Mouse (Mus musculus) embryonic facial prominence, embryonic 10.5 days (tissue): Measurements from ENCODE around the gene Cdh4. TPM values are rescaled to one million over a fixed set of nuclear protein-coding genes. Genes with fewer than 3 reads are reported as not detected.

Experiments used
- DNase-seq: peaks from one replicate; pipeline ENCODE4 v3.0.0-alpha.2; 2017; ENCODE audit warnings: low spot score
- H3K27ac ChIP-seq: fragments of 300-500 bp; sonication (generic); replicated peaks from 2 replicates; pipeline ENCODE4 v1.5.1; 2016; ENCODE audit warnings: mild to moderate bottlenecking
- H3K27me3 ChIP-seq: fragments of 300-500 bp; sonication (generic); replicated peaks from 2 replicates; pipeline ENCODE4 v1.6.1; 2016; ENCODE audit warnings: low read depth, mild to moderate bottlenecking; ENCODE audit not compliant: poor library complexity, severe bottlenecking
- H3K36me3 ChIP-seq: fragments of 300-500 bp; sonication (generic); replicated peaks from 2 replicates; pipeline ENCODE4 v1.6.1; 2016; ENCODE audit warnings: mild to moderate bottlenecking, moderate library complexity
- H3K4me1 ChIP-seq: fragments of 300-500 bp; sonication (generic); 2 replicates; pipeline ENCODE4 v1.6.1; 2016
- H3K4me3 ChIP-seq: fragments of 300-500 bp; sonication (generic); 2 replicates; pipeline ENCODE4 v1.5.1; 2016; ENCODE audit warnings: mild to moderate bottlenecking, moderate library complexity
- H3K9me3 ChIP-seq: fragments of 300-500 bp; sonication (generic); 2 replicates; pipeline ENCODE4 v1.6.1; 2016; ENCODE audit warnings: mild to moderate bottlenecking
- WGBS: fragments of 180-500 bp; shearing (Covaris S2); methylation state at CpG from one replicate; pipeline ENCODE4 v1.1.7; 2016; 5-methylcytosine and 5-hydroxymethylcytosine counted together
- polyA plus RNA-seq: library from polyadenylated mRNA; unstranded; fragments of >200 nt; fragmentation: Nextera tagmentation; extraction: Ambion mirVana; gene quantifications from 2 replicates; pipeline ENCODE4 v1.2.1, GENCODE M21; 2016

The Cdh4 gene
- polyA plus RNA-seq, 1 experiment from 2014 or later = 2.9 TPM

DNA sequence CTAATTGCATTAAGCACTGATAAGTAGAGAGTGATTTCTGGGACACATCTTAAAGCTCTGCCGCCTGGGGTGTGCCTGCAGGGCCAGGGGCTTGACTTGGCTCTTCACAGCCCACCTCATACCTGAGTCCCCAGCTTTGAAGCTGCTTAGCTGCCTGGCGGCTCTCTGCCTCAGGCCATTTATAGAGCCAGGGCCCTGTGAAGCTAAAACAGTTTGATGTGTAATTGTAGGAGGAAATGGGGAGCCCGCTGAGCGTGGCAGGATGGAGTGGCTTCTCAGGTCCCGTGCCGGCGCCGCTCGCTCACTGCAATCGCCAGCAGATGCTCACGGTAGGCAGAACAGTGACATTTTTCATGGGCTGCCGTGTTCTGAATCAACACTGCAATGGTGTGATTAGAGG, 123.4 kb downstream of the Cdh4 start:
- DNase-seq = peak; percentile 20
- Histone ChIP-seq H3K36me3 (no peaks in the 10 kb centered on the region), H3K9me3 (no peaks in the 10 kb centered on the region), H3K4me3 (no peak overlapping the region), H3K27me3 (peaks cover 8% of the 10 kb centered on the region; the same call in 1 of the 2 replicates), H3K27ac (no peak overlapping the region), H3K4me1 (peaks cover 22% of the 10 kb centered on the region)
- WGBS = 22% methylated on average over 12 of the region's 12 CpGs

DNA sequence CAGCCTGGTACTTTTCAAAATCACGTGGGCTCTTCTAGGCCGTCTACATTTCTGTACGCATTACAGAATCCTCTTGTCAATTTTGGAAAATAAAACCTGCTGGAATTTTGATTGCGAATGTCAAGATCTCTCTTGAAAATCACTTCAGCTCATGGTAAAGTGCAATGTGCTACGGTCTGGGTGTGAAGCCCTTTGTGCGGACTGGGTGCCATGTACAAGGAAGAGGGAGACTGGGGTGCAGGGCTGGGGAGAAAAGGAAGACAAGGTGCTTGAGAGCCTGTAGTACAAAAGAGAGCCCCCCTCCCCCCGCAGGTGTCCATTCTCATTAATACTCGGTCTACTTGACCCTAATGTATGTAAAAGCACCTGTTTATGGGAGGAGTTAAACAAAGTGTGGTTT, 125.7 kb downstream of the Cdh4 start:
- no peak for DNase-seq
- no peaks in the 10 kb centered on the region for H3K9me3 ChIP-seq
- peaks cover 9% of the 10 kb centered on the region; the same call in 1 of the 2 replicates for H3K27me3 ChIP-seq
- 90% methylated on average over 8 of the region's 8 CpGs for WGBS
- H3K4me1 ChIP-seq = peaks cover 42% of the 10 kb centered on the region
- H3K4me3 ChIP-seq = no peak overlapping the region
- no peak overlapping the region for H3K27ac ChIP-seq
- no peaks in the 10 kb centered on the region for H3K36me3 ChIP-seq

DNA sequence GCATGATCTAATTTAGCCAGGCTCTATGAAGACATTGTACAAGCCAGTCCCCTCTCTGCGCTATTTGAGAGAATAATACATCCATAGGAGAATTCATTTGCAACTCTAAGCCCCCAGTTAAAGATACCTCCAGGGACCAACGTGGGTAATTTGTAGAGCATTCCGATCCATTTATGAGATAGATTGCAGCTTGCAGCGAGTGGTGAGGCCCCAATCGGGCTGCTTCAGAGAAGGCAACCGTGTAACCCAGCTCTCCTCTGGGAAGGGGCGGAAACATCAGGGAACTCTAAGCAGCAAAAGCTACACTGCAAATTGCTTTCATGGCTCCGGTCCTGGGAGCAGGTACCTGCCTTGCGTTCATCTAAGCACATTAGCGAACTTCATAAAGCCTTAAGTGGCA, 126.9 kb downstream of the Cdh4 start:
- H3K4me1 ChIP-seq = peaks cover 46% of the 10 kb centered on the region
- WGBS = 59% methylated on average over 10 of the region's 10 CpGs

DNA sequence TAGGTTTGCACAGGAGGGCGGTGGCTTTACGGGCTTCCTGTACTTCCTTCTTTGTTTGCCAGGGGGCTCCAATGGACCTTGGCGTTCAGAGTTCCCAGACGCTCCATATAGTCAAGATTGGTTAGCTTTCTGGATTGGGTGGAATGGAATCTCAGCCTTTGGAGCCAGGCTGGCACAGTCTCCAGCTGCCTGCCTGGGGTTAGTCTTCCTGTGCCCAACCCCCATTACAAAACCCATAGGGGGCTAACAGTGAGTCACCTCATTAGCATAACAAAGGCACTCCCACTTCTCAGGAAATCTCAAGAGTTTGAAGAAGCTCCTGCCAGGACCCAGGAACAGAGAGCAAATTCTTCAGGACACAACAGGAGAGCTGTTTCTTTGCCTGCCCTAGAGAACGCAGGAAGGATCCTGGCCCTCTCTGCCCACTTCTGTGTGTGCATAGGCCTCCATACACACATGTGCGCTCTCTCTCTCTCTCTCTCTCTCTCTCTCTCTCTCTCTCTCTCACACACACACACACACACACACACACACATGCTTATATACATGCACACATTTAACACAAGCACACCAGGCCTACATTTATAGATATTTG, 129.0 kb downstream of the Cdh4 start:
- no peaks in the 10 kb centered on the region for H3K9me3 ChIP-seq
- no peaks in the 10 kb centered on the region for H3K36me3 ChIP-seq
- peaks cover 9% of the 10 kb centered on the region; the same call in 1 of the 2 replicates for H3K27me3 ChIP-seq
- 22% methylated on average over 6 of the region's 6 CpGs for WGBS
- peaks cover 40% of the 10 kb centered on the region for H3K4me1 ChIP-seq
- DNase-seq = no peak
- H3K4me3 ChIP-seq = no peak overlapping the region
- H3K27ac ChIP-seq = no peak overlapping the region; the same call in 1 of the 2 replicates

More for the DNA sequence above, 126.9 kb downstream of the Cdh4 start:
- Histone ChIP-seq H3K27me3 (peaks cover 9% of the 10 kb centered on the region; the same call in 1 of the 2 replicates), H3K9me3 (no peaks in the 10 kb centered on the region), H3K27ac (no peak overlapping the region), H3K36me3 (no peaks in the 10 kb centered on the region), H3K4me3 (no peak overlapping the region)
- no peak for DNase-seq

DNA sequence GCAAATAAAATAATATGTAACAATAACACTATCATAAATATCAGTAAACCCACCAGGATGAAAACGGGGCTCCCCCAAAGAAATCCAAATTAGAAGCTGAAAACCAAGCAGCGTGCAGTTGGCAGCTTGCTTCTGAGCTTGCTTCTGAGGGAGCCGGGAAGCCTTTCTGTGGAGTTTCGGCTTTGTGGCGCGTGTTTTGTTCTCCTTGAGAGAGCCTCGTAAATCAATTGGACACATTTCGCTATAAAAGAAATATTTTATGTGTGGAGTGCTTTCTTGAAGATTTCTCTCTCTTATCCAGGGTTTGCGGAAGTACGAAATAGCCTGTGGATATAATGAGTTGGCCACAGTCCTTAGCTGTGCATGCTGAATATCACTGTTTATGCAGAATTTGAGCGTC, 131.1 kb downstream of the Cdh4 start:
- WGBS = 87% methylated on average over 11 of the region's 11 CpGs
- Histone ChIP-seq H3K36me3 (no peaks in the 10 kb centered on the region), H3K9me3 (no peaks in the 10 kb centered on the region), H3K4me3 (no peak overlapping the region), H3K27me3 (peaks cover 9% of the 10 kb centered on the region; the same call in 1 of the 2 replicates), H3K27ac (no peak overlapping the region), H3K4me1 (peaks cover 40% of the 10 kb centered on the region)
- no peak for DNase-seq

DNA sequence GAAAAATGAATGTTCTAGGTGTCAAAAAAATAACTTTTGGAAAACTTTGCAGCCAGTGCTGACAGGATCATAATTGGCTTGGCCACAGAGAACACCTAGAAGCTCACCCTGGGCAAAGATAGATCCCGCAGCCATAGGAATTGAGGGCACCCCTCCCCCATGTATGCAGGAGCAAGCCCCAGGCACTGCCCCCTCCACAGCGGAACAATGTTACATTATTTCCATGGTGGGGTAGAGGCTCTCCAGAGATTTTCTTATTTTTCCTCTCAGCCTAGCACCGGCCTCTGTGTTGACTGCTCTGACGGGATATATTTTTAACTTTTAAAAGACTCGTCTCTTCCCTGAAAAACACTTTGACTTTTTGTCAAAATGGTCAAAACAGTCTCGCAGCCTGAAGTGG, 131.6 kb downstream of the Cdh4 start:
- Histone ChIP-seq H3K27ac (no peak overlapping the region), H3K27me3 (peaks cover 9% of the 10 kb centered on the region; the same call in 1 of the 2 replicates), H3K4me1 (peaks cover 40% of the 10 kb centered on the region), H3K4me3 (no peak overlapping the region), H3K9me3 (no peaks in the 10 kb centered on the region), H3K36me3 (no peaks in the 10 kb centered on the region)
- 58% methylated on average over 6 of the region's 6 CpGs for WGBS
- DNase-seq = no peak

DNA sequence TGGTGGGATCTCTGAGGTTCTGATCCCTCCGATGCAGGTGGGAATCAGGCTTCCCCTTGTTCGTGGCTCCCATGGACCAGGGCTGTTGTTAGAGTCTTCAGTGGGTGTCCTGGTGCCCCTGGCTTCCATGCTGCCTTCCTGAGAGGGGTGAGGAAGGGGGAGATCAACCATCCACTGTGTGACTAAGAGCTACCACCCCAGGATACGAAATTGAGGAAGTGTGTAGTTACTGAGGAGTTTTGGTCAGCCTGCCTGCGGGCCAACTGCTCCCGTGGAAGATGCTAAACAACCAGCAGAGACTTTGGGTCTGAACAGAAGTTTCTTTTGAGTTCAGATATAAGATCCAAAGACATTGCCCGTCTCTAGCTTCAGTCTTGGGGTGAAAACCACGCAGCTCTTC, 133.4 kb downstream of the Cdh4 start:
- H3K4me3 ChIP-seq = no peak overlapping the region
- 86% methylated on average over 7 of the region's 7 CpGs for WGBS
- H3K36me3 ChIP-seq = no peaks in the 10 kb centered on the region
- peaks cover 1% of the 10 kb centered on the region; the same call in 1 of the 2 replicates for H3K27me3 ChIP-seq
- no peak for DNase-seq
- no peak overlapping the region for H3K27ac ChIP-seq
- H3K4me1 ChIP-seq = peaks cover 24% of the 10 kb centered on the region
- no peaks in the 10 kb centered on the region for H3K9me3 ChIP-seq

DNA sequence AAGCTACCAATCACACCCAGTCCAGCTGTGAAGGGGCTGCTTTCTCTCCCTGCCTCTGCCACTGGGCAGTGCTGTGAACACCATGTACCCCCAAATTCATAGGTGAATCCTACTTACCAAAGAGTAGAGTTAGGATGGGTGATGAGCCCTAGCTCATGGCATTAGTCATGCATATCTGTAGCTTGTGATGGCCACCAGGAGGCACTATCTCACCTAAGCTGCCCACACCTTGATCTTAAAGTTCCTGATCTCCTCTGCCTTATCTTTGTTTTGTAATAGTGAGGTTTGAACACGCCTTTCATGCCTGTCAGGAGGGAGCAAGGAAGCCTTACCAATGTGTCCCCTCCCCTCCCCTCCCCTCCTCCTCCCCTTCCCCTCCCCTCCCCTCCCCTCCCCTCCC, 134.0 kb downstream of the Cdh4 start:
- Histone ChIP-seq H3K4me3 (no peak overlapping the region), H3K4me1 (peaks cover 17% of the 10 kb centered on the region), H3K36me3 (no peaks in the 10 kb centered on the region), H3K27me3 (no peaks in the 10 kb centered on the region), H3K9me3 (no peaks in the 10 kb centered on the region), H3K27ac (no peak overlapping the region)
- DNase-seq = no peak
- WGBS = 81% methylated on average over 1 of the region's 1 CpGs

DNA sequence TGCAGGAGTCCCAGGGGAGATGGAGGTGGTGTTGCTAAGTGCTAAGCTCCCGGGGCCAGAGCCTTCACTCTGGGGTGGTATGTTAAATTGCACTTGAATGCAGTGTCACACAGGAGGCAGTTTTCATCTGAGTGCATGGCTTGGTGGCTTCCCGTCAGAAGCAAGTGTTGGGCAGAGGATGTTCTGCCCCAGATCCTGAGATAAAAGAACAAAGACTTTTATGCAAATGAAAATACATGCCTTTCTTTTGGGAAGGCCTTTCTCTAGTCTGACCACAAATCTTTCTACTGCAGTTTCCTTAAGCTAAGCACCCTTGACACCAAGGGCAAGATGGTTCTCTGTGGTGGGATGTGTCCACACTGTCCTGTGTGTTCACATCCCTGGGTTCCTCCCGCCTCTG, 136.1 kb downstream of the Cdh4 start:
- no peak for DNase-seq
- WGBS = 81% methylated on average over 3 of the region's 3 CpGs
- no peak overlapping the region for H3K27ac ChIP-seq
- H3K9me3 ChIP-seq = no peaks in the 10 kb centered on the region
- no peaks in the 10 kb centered on the region for H3K27me3 ChIP-seq
- peaks cover 12% of the 10 kb centered on the region for H3K4me1 ChIP-seq
- H3K36me3 ChIP-seq = no peaks in the 10 kb centered on the region
- H3K4me3 ChIP-seq = no peak overlapping the region

DNA sequence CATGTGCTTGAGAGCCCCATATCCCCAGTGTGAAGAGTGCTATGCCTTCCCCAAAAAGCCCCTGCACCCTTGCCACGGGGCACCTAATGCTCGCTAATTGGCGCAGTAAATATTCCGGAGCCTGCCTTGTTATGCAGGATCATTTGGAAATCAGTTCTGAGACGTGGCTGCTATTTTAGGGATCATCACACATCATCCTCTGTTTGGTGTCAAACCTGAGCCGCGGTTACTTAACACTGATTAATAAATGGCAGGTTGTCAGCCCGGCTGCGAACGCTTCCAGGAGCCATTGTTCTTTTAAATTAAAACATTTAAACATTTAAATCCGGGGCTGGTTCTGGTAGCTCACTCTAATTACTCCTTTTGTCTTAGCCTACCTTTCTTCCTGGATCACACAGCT, 136.6 kb downstream of the Cdh4 start:
- H3K27ac ChIP-seq = no peak overlapping the region
- no peaks in the 10 kb centered on the region for H3K9me3 ChIP-seq
- DNase-seq = no peak
- no peaks in the 10 kb centered on the region for H3K36me3 ChIP-seq
- H3K4me1 ChIP-seq = peaks cover 14% of the 10 kb centered on the region
- 0 out of 2 replicates have a peak, but pooled peaks cover 3% of the 10 kb centered on the region for H3K27me3 ChIP-seq
- 79% methylated on average over 11 of the region's 11 CpGs for WGBS
- H3K4me3 ChIP-seq = no peak overlapping the region

DNA sequence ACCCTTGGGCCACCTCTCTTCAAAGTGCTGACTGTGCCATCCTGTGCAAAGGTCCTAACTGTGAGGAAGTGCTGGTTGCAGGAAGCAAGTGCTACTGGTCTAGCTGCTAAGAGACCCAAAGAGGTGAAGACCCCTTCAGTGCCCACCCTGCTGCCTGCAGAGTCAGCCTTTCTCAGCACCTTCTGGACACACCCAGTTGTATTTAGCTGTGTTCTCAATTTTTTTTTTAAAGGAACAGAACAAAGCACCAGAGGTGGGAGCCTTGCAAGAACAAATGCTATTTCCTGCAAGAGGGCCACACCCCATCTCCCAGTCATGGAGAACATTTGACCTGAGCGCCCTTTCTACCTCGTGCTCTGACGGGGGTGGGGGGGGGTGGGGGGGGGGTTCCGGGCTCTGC, 138.2 kb downstream of the Cdh4 start:
- Histone ChIP-seq H3K27ac (no peak overlapping the region), H3K36me3 (no peaks in the 10 kb centered on the region), H3K4me1 (peaks cover 26% of the 10 kb centered on the region), H3K9me3 (no peaks in the 10 kb centered on the region), H3K27me3 (0 out of 2 replicates have a peak, but pooled peaks cover 4% of the 10 kb centered on the region), H3K4me3 (no peak overlapping the region)
- WGBS = 76% methylated on average over 4 of the region's 4 CpGs
- no peak for DNase-seq

DNA sequence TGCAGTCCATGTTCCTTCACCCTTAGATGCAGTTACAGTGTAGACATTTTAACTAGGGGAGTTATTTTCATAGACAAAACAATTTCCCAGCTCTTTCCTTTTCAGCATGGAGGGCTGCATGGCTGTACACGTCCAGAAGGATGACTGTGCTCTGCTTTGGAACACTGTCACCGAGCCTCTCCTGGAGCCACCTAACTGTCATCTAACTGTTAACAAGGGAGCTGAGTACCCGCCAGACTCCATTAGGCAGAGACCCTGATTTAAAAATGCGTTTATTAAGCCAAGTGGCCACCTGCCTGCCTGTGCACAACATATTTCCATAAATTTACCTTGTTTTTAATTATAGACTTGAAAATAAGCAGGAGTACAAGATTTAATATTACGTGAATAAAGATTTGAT, 138.8 kb downstream of the Cdh4 start:
- H3K4me1 ChIP-seq = peaks cover 29% of the 10 kb centered on the region
- no peaks in the 10 kb centered on the region for H3K36me3 ChIP-seq
- H3K27me3 ChIP-seq = 0 out of 2 replicates have a peak, but pooled peaks cover 4% of the 10 kb centered on the region
- H3K27ac ChIP-seq = no peak overlapping the region
- no peak overlapping the region for H3K4me3 ChIP-seq
- DNase-seq = no peak
- 87% methylated on average over 5 of the region's 5 CpGs for WGBS
- no peaks in the 10 kb centered on the region for H3K9me3 ChIP-seq

DNA sequence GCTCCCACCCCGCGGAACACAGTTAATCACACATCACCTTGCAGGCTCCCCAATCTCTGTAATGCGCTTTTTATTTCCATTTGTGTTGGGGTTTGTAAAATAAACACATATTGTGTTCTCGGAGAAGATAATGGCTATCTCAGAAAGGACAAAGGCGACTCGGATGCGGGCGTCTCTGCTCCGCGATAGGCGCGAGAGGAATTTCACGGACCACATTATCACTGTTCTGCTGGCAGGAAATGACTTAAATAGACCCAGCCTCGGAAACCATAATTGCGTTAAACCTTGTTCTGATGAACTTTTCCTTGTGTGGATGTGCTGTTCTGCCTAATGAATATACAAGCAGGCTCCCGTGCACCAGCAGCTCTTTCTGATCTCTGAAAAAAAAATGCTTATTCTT, 140.7 kb downstream of the Cdh4 start:
- H3K27ac ChIP-seq = no peak overlapping the region
- H3K27me3 ChIP-seq = 0 out of 2 replicates have a peak, but pooled peaks cover 4% of the 10 kb centered on the region
- H3K9me3 ChIP-seq = no peaks in the 10 kb centered on the region
- whole genome bisulfite sequencing = 76% methylated on average over 16 of the region's 16 CpGs
- no peak for DNase-seq
- H3K4me1 ChIP-seq = peaks cover 29% of the 10 kb centered on the region
- H3K36me3 ChIP-seq = no peaks in the 10 kb centered on the region
- no peak overlapping the region for H3K4me3 ChIP-seq
